Mouse (Mus musculus) midbrain, embryonic 14.5 days (tissue): ENCODE data around the gene Gm9945. TPM values are rescaled to one million over a fixed set of nuclear protein-coding genes. Genes with fewer than 3 reads are reported as not detected.

Experiments
- ATAC-seq: fragments of 200-750 bp; cut with Nextera tagmentation; 2 replicates; pipeline ENCODE4 v1.8.0; 2017; ENCODE audit warnings: moderate number of reproducible peaks, moderate library complexity; ENCODE audit not compliant: low FRiP score, low TSS enrichment
- DNase-seq: peaks from one replicate; pipeline ENCODE4 v3.0.0-alpha.2; 2015
- H3K27ac ChIP-seq: fragments of 300-500 bp; sonication (generic); replicated peaks from 2 replicates; pipeline ENCODE4 v1.5.1; 2014; ENCODE audit warnings: mild to moderate bottlenecking, low read depth, low read length, moderate library complexity
- H3K27me3 ChIP-seq: fragments of 300-500 bp; sonication (generic); 2 replicates; pipeline ENCODE4 v1.6.1; 2014; ENCODE audit warnings: low read length, control low read depth, mixed read lengths; ENCODE audit not compliant: control insufficient read depth, insufficient read depth
- H3K36me3 ChIP-seq: fragments of 300-500 bp; sonication (generic); 2 replicates; pipeline ENCODE4 v1.6.1; 2014; ENCODE audit warnings: low read length, control low read depth; ENCODE audit not compliant: control insufficient read depth, insufficient read depth
- H3K4me1 ChIP-seq: fragments of 300-500 bp; sonication (generic); 2 replicates; pipeline ENCODE4 v1.6.1; 2014; ENCODE audit warnings: mild to moderate bottlenecking, antibody characterized with exemption, low read length, control low read depth; ENCODE audit not compliant: control insufficient read depth, insufficient read depth
- H3K4me2 ChIP-seq: fragments of 300-500 bp; sonication (generic); 2 replicates; pipeline ENCODE4 v1.6.1; 2014; ENCODE audit warnings: mild to moderate bottlenecking, low read length, moderate library complexity
- H3K4me3 ChIP-seq: fragments of 300-500 bp; sonication (generic); replicated peaks from 2 replicates; pipeline ENCODE4 v1.5.1; 2014; ENCODE audit warnings: low read depth, low read length
- H3K9ac ChIP-seq: fragments of 300-500 bp; sonication (generic); replicated peaks from 2 replicates; pipeline ENCODE4 v1.6.1; 2014; ENCODE audit warnings: mild to moderate bottlenecking, low read length, moderate library complexity
- H3K9me3 ChIP-seq: fragments of 300-500 bp; sonication (generic); 2 replicates; pipeline ENCODE4 v1.6.1; 2016; ENCODE audit warnings: low read length, control low read depth, mixed read lengths; ENCODE audit not compliant: control insufficient read depth
- WGBS: fragments of 180-500 bp; shearing (Covaris S2); extraction: QIAGEN DNeasy Blood & Tissue Kit; methylation state at CpG from one replicate; pipeline ENCODE4 v1.1.7; 2014; 5-methylcytosine and 5-hydroxymethylcytosine counted together
- polyA plus RNA-seq: library from polyadenylated mRNA; unstranded; fragments of >200 nt; fragmentation: Nextera tagmentation; extraction: Ambion mirVana; gene quantifications from 2 replicates; pipeline ENCODE4 v1.2.1, GENCODE M21; 2014

The Gm9945 gene
- polyA plus RNA-seq, 1 experiment from 2014 or later: not detected

- 89% methylated on average over 9 of the region's 9 CpGs for WGBS
- H3K27me3 ChIP-seq: no peaks in the 10 kb centered on the region
- H3K9ac ChIP-seq: no peak overlapping the region
- ATAC-seq (no peak), DNase-seq (no peak)
- H3K36me3 ChIP-seq: peaks cover 2% of the 10 kb centered on the region; the same call in 1 of the 2 replicates
- no peak overlapping the region for H3K4me3 ChIP-seq
- no peak overlapping the region for H3K27ac ChIP-seq
- no peaks in the 10 kb centered on the region for H3K4me1 ChIP-seq
- no peaks in the 10 kb centered on the region for H3K9me3 ChIP-seq
- no peak overlapping the region for H3K4me2 ChIP-seq
Observed at GRCm38 (mm10) chr11:53528397-53529252, 48.7 kb downstream of the Gm9945 start.

GRCm38 (mm10) chr11:53529253-53529557, 49.2 kb downstream of the Gm9945 start:
- 75% methylated on average over 6 of the region's 6 CpGs for WGBS
- no peak overlapping the region for H3K4me3 ChIP-seq
- DNase-seq (no peak), ATAC-seq (no peak)
- no peaks in the 10 kb centered on the region for H3K9me3 ChIP-seq
- H3K9ac ChIP-seq: no peak overlapping the region
- peaks cover 8% of the 10 kb centered on the region for H3K36me3 ChIP-seq
- no peaks in the 10 kb centered on the region for H3K4me1 ChIP-seq
- H3K4me2 ChIP-seq: no peak overlapping the region
- no peaks in the 10 kb centered on the region for H3K27me3 ChIP-seq
- H3K27ac ChIP-seq: no peak overlapping the region

- H3K9ac ChIP-seq: no peak overlapping the region
- DNase-seq: no peak
- ATAC-seq: no peak
- peaks cover 16% of the 10 kb centered on the region for H3K36me3 ChIP-seq
- no peaks in the 10 kb centered on the region for H3K9me3 ChIP-seq
- no peaks in the 10 kb centered on the region for H3K4me1 ChIP-seq
- no peak overlapping the region for H3K4me3 ChIP-seq
- H3K27ac ChIP-seq: no peak overlapping the region
- WGBS: 85% methylated on average over 9 of the region's 9 CpGs
- H3K4me2 ChIP-seq: no peak overlapping the region
- H3K27me3 ChIP-seq: no peaks in the 10 kb centered on the region
Observed at GRCm38 (mm10) chr11:53530001-53530400, 50.0 kb downstream of the Gm9945 start.

Other genes starting within 250 kb of the Gm9945 start
- 42.2 and 57.4 TPM in 2 replicates for gene Hspa4, start 179.7 kb upstream of the Gm9945 start, polyA plus RNA-seq
- gene Zcchc10, start 155.5 kb upstream of the Gm9945 start, polyA plus RNA-seq: 15.1 and 20.3 TPM in 2 replicates
- gene Aff4, start 129.3 kb upstream of the Gm9945 start, polyA plus RNA-seq: 105 and 107 TPM in 2 replicates
- gene Leap2, start 57.0 kb upstream of the Gm9945 start, polyA plus RNA-seq: not detected in 2 replicates
- 665 and 802 TPM in 2 replicates for gene Uqcrq, start 49.3 kb upstream of the Gm9945 start, polyA plus RNA-seq
- gene Gdf9, start 49.1 kb upstream of the Gm9945 start, polyA plus RNA-seq: 3.7 and 5.9 TPM in 2 replicates
- gene Gm10447, start 23.1 kb upstream of the Gm9945 start, polyA plus RNA-seq: not detected in 2 replicates
- gene Shroom1, start 23.0 kb upstream of the Gm9945 start, polyA plus RNA-seq: 1.5 and 1.9 TPM in 2 replicates
- not detected in 2 replicates for gene Gm9837, start 9.7 kb upstream of the Gm9945 start, polyA plus RNA-seq
- 0.50 and 0.69 TPM in 2 replicates for gene Sowaha, start 108 bp downstream of the Gm9945 start, polyA plus RNA-seq
- gene Sept8, start 39.1 kb downstream of the Gm9945 start, polyA plus RNA-seq: 13.0 and 16.5 TPM in 2 replicates
- gene Kif3a, start 87.2 kb downstream of the Gm9945 start, polyA plus RNA-seq: 301 and 306 TPM in 2 replicates
- 8.8 and 10.9 TPM in 2 replicates for gene Il4, start 138.5 kb downstream of the Gm9945 start, polyA plus RNA-seq
- not detected in 2 replicates for gene Il13, start 154.5 kb downstream of the Gm9945 start, polyA plus RNA-seq
- 9.1 and 11.2 TPM in 2 replicates for gene Rad50, start 227.2 kb downstream of the Gm9945 start, polyA plus RNA-seq
- not detected in 2 replicates for gene Il5, start 240.6 kb downstream of the Gm9945 start, polyA plus RNA-seq